Mouse (Mus musculus) induced T-regulatory cell, adult 2 months (primary cell): ENCODE measurements around the gene Meis3.

ENCODE experiments used
- DNase-seq: peaks from one replicate; pipeline ENCODE4 v3.0.0-alpha.2; 2012; ENCODE audit warnings: low read depth

Gene Meis3

GRCm38 (mm10) chr7:16174597-16175541, at the start of gene Meis3:
Gene Meis3 (plus strand): TSS chr7:16175090.
- peak; percentile 69 for DNase-seq

GRCm38 (mm10) chr7:16125829-16126228, 49.1 kb upstream of the Meis3 start:
- no peak for DNase-seq

- DNase-seq: no peak
Observed at GRCm38 (mm10) chr7:16128344-16128743, 46.5 kb upstream of the Meis3 start.

- DNase-seq: no peak
Observed at GRCm38 (mm10) chr7:16128899-16129298, 46.0 kb upstream of the Meis3 start.

- peak; percentile 61 for DNase-seq
Observed at GRCm38 (mm10) chr7:16129421-16129845, 45.5 kb upstream of the Meis3 start, which contains the start of gene Slc8a2. Gene Slc8a2 (plus strand): TSS chr7:16129826.

- DNase-seq: no peak
Observed at GRCm38 (mm10) chr7:16129846-16130691, 44.8 kb upstream of the Meis3 start.

GRCm38 (mm10) chr7:16130956-16131634, 43.8 kb upstream of the Meis3 start:
- DNase-seq: no peak

- no peak for DNase-seq
Observed at GRCm38 (mm10) chr7:16132161-16132581, 42.7 kb upstream of the Meis3 start.

- no peak for DNase-seq
Observed at GRCm38 (mm10) chr7:16132926-16133325, 42.0 kb upstream of the Meis3 start.

- no peak for DNase-seq
Observed at GRCm38 (mm10) chr7:16133691-16134090, 41.2 kb upstream of the Meis3 start.

GRCm38 (mm10) chr7:16134951-16135392, 39.9 kb upstream of the Meis3 start:
- no peak for DNase-seq

- DNase-seq: no peak
Observed at GRCm38 (mm10) chr7:16146489-16147410, 28.1 kb upstream of the Meis3 start.

GRCm38 (mm10) chr7:16147643-16148042, 27.2 kb upstream of the Meis3 start:
- peak; percentile 59 for DNase-seq

GRCm38 (mm10) chr7:16149241-16149640, 25.6 kb upstream of the Meis3 start:
- no peak for DNase-seq

- DNase-seq: no peak
Observed at GRCm38 (mm10) chr7:16150191-16151145, 24.4 kb upstream of the Meis3 start.

- peak; percentile 70 for DNase-seq
Observed at GRCm38 (mm10) chr7:16153522-16153921, 21.4 kb upstream of the Meis3 start.

- DNase-seq: no peak
Observed at GRCm38 (mm10) chr7:16155132-16155872, 19.6 kb upstream of the Meis3 start.

GRCm38 (mm10) chr7:16156105-16156714, 18.7 kb upstream of the Meis3 start:
- no peak for DNase-seq
